Mouse (Mus musculus): ENCODE measurements around the gene Creb3l2. TPM values are rescaled to one million over a fixed set of nuclear protein-coding genes. Genes with fewer than 3 reads are reported as not detected.

The Creb3l2 gene
- polyA plus RNA-seq, 1 experiment from 2014 or later = 3.2 TPM

GRCm38 (mm10) chr6:37327519-37327918 lies 114.4 kb downstream of the Creb3l2 start:
- Histone ChIP-seq H3K36me3 (ENCODE audit: control insufficient read depth, insufficient read depth, low read length) (no peaks in the 10 kb centered on the region), H3K4me1 (ENCODE audit: control insufficient read depth, insufficient read depth, low read length) (peaks cover 23% of the 10 kb centered on the region), H3K4me3 (replicated peaks; ENCODE audit: low read depth, low read length) (no peak overlapping the region), H3K4me2 (ENCODE audit: low read length) (no peak overlapping the region), H3K9me3 (ENCODE audit: control insufficient read depth, low read length) (no peaks in the 10 kb centered on the region), H3K27me3 (ENCODE audit: control insufficient read depth, insufficient read depth, low read length) (no peaks in the 10 kb centered on the region), H3K27ac (replicated peaks; ENCODE audit: low read depth, low read length) (peak overlapping the region; percentile 54), H3K9ac (replicated peaks; ENCODE audit: low read length) (no peak overlapping the region)
- WGBS = 38% methylated on average over 6 of the region's 6 CpGs
- no peak for ATAC-seq (ENCODE audit: low FRiP score, low TSS enrichment)
- DNase-seq = peak; percentile 20

- Histone ChIP-seq H3K27me3 (ENCODE audit: control insufficient read depth, insufficient read depth, low read length) (no peaks in the 10 kb centered on the region), H3K4me3 (replicated peaks; ENCODE audit: low read depth, low read length) (no peak overlapping the region), H3K9ac (replicated peaks; ENCODE audit: low read length) (no peak overlapping the region), H3K36me3 (ENCODE audit: control insufficient read depth, insufficient read depth, low read length) (no peaks in the 10 kb centered on the region), H3K4me1 (ENCODE audit: control insufficient read depth, insufficient read depth, low read length) (peaks cover 23% of the 10 kb centered on the region), H3K27ac (replicated peaks; ENCODE audit: low read depth, low read length) (peak overlapping the region; percentile 45; the same call in 1 of the 2 replicates), H3K9me3 (ENCODE audit: control insufficient read depth, low read length) (no peaks in the 10 kb centered on the region), H3K4me2 (ENCODE audit: low read length) (no peak overlapping the region)
- ATAC-seq (ENCODE audit: low FRiP score, low TSS enrichment) = no peak
- peak; percentile 68 for DNase-seq
- 35% methylated on average over 8 of the region's 8 CpGs for WGBS
Observed at GRCm38 (mm10) chr6:37326603-37326955, 115.4 kb downstream of the Creb3l2 start.

GRCm38 (mm10) chr6:37325906-37326602 lies 115.9 kb downstream of the Creb3l2 start:
- 96% methylated on average over 9 of the region's 9 CpGs for WGBS
- ATAC-seq (ENCODE audit: low FRiP score, low TSS enrichment) = no peak

GRCm38 (mm10) chr6:37325076-37325475 lies 116.9 kb downstream of the Creb3l2 start:
- Histone ChIP-seq H3K4me2 (ENCODE audit: low read length) (no peak overlapping the region), H3K9ac (replicated peaks; ENCODE audit: low read length) (no peak overlapping the region), H3K27me3 (ENCODE audit: control insufficient read depth, insufficient read depth, low read length) (no peaks in the 10 kb centered on the region), H3K36me3 (ENCODE audit: control insufficient read depth, insufficient read depth, low read length) (no peaks in the 10 kb centered on the region), H3K4me1 (ENCODE audit: control insufficient read depth, insufficient read depth, low read length) (peaks cover 20% of the 10 kb centered on the region), H3K9me3 (ENCODE audit: control insufficient read depth, low read length) (no peaks in the 10 kb centered on the region), H3K27ac (replicated peaks; ENCODE audit: low read depth, low read length) (no peak overlapping the region), H3K4me3 (replicated peaks; ENCODE audit: low read depth, low read length) (no peak overlapping the region)
- ATAC-seq (ENCODE audit: low FRiP score, low TSS enrichment) (no peak), DNase-seq (no peak)
- 89% methylated on average over 3 of the region's 3 CpGs for WGBS

More at GRCm38 (mm10) chr6:37325906-37326602, 115.9 kb downstream of the Creb3l2 start:
- Histone ChIP-seq H3K27me3 (ENCODE audit: control insufficient read depth, insufficient read depth, low read length) (no peaks in the 10 kb centered on the region), H3K9ac (replicated peaks; ENCODE audit: low read length) (no peak overlapping the region), H3K27ac (replicated peaks; ENCODE audit: low read depth, low read length) (peak overlapping the region; percentile 45; the same call in 1 of the 2 replicates), H3K9me3 (ENCODE audit: control insufficient read depth, low read length) (no peaks in the 10 kb centered on the region), H3K36me3 (ENCODE audit: control insufficient read depth, insufficient read depth, low read length) (no peaks in the 10 kb centered on the region), H3K4me3 (replicated peaks; ENCODE audit: low read depth, low read length) (no peak overlapping the region), H3K4me2 (ENCODE audit: low read length) (no peak overlapping the region), H3K4me1 (ENCODE audit: control insufficient read depth, insufficient read depth, low read length) (peaks cover 23% of the 10 kb centered on the region)
- DNase-seq = no peak

GRCm38 (mm10) chr6:37322641-37323040 lies 119.3 kb downstream of the Creb3l2 start:
- Histone ChIP-seq H3K4me2 (ENCODE audit: low read length) (no peak overlapping the region), H3K9ac (replicated peaks; ENCODE audit: low read length) (no peak overlapping the region), H3K9me3 (ENCODE audit: control insufficient read depth, low read length) (no peaks in the 10 kb centered on the region), H3K27me3 (ENCODE audit: control insufficient read depth, insufficient read depth, low read length) (no peaks in the 10 kb centered on the region), H3K4me1 (ENCODE audit: control insufficient read depth, insufficient read depth, low read length) (peaks cover 11% of the 10 kb centered on the region), H3K36me3 (ENCODE audit: control insufficient read depth, insufficient read depth, low read length) (no peaks in the 10 kb centered on the region), H3K27ac (replicated peaks; ENCODE audit: low read depth, low read length) (no peak overlapping the region), H3K4me3 (replicated peaks; ENCODE audit: low read depth, low read length) (no peak overlapping the region)
- no peak for ATAC-seq (ENCODE audit: low FRiP score, low TSS enrichment)
- no peak for DNase-seq
- 92% methylated on average over 7 of the region's 7 CpGs for WGBS

- H3K4me2 ChIP-seq (ENCODE audit: low read length) = no peak overlapping the region
- DNase-seq (no peak), ATAC-seq (ENCODE audit: low FRiP score, low TSS enrichment) (no peak)
- peaks cover 8% of the 10 kb centered on the region for H3K4me1 ChIP-seq (ENCODE audit: control insufficient read depth, insufficient read depth, low read length)
- no peak overlapping the region for H3K27ac ChIP-seq (replicated peaks; ENCODE audit: low read depth, low read length)
- no peaks in the 10 kb centered on the region for H3K27me3 ChIP-seq (ENCODE audit: control insufficient read depth, insufficient read depth, low read length)
- 91% methylated on average over 9 of the region's 9 CpGs for WGBS
- no peaks in the 10 kb centered on the region for H3K9me3 ChIP-seq (ENCODE audit: control insufficient read depth, low read length)
- H3K4me3 ChIP-seq (replicated peaks; ENCODE audit: low read depth, low read length) = no peak overlapping the region
- no peak overlapping the region for H3K9ac ChIP-seq (replicated peaks; ENCODE audit: low read length)
- no peaks in the 10 kb centered on the region for H3K36me3 ChIP-seq (ENCODE audit: control insufficient read depth, insufficient read depth, low read length)
Observed at GRCm38 (mm10) chr6:37322088-37322487, 119.9 kb downstream of the Creb3l2 start.

- Histone ChIP-seq H3K9ac (replicated peaks; ENCODE audit: low read length) (no peak overlapping the region), H3K4me1 (ENCODE audit: control insufficient read depth, insufficient read depth, low read length) (no peaks in the 10 kb centered on the region), H3K36me3 (ENCODE audit: control insufficient read depth, insufficient read depth, low read length) (no peaks in the 10 kb centered on the region), H3K4me2 (ENCODE audit: low read length) (no peak overlapping the region), H3K27ac (replicated peaks; ENCODE audit: low read depth, low read length) (no peak overlapping the region), H3K27me3 (ENCODE audit: control insufficient read depth, insufficient read depth, low read length) (no peaks in the 10 kb centered on the region), H3K4me3 (replicated peaks; ENCODE audit: low read depth, low read length) (no peak overlapping the region), H3K9me3 (ENCODE audit: control insufficient read depth, low read length) (no peaks in the 10 kb centered on the region)
- DNase-seq = no peak
- 87% methylated on average over 5 of the region's 5 CpGs for WGBS
- no peak for ATAC-seq (ENCODE audit: low FRiP score, low TSS enrichment)
Observed at GRCm38 (mm10) chr6:37317904-37318303, 124.0 kb downstream of the Creb3l2 start.

- Histone ChIP-seq H3K4me1 (ENCODE audit: control insufficient read depth, insufficient read depth, low read length) (no peaks in the 10 kb centered on the region), H3K27me3 (ENCODE audit: control insufficient read depth, insufficient read depth, low read length) (no peaks in the 10 kb centered on the region), H3K4me2 (ENCODE audit: low read length) (no peak overlapping the region), H3K36me3 (ENCODE audit: control insufficient read depth, insufficient read depth, low read length) (no peaks in the 10 kb centered on the region), H3K27ac (replicated peaks; ENCODE audit: low read depth, low read length) (no peak overlapping the region), H3K9me3 (ENCODE audit: control insufficient read depth, low read length) (no peaks in the 10 kb centered on the region), H3K9ac (replicated peaks; ENCODE audit: low read length) (no peak overlapping the region), H3K4me3 (replicated peaks; ENCODE audit: low read depth, low read length) (no peak overlapping the region)
- no peak for ATAC-seq (ENCODE audit: low FRiP score, low TSS enrichment)
- no peak for DNase-seq
Observed at GRCm38 (mm10) chr6:37315440-37315839, 126.5 kb downstream of the Creb3l2 start.

GRCm38 (mm10) chr6:37310601-37311000 lies 131.3 kb downstream of the Creb3l2 start:
- Histone ChIP-seq H3K36me3 (ENCODE audit: control insufficient read depth, insufficient read depth, low read length) (no peaks in the 10 kb centered on the region), H3K4me2 (ENCODE audit: low read length) (no peak overlapping the region), H3K9me3 (ENCODE audit: control insufficient read depth, low read length) (no peaks in the 10 kb centered on the region), H3K27ac (replicated peaks; ENCODE audit: low read depth, low read length) (no peak overlapping the region), H3K4me1 (ENCODE audit: control insufficient read depth, insufficient read depth, low read length) (no peaks in the 10 kb centered on the region), H3K4me3 (replicated peaks; ENCODE audit: low read depth, low read length) (no peak overlapping the region), H3K27me3 (ENCODE audit: control insufficient read depth, insufficient read depth, low read length) (no peaks in the 10 kb centered on the region), H3K9ac (replicated peaks; ENCODE audit: low read length) (no peak overlapping the region)
- ATAC-seq (ENCODE audit: low FRiP score, low TSS enrichment) (no peak), DNase-seq (no peak)
- WGBS = 91% methylated on average over 4 of the region's 4 CpGs

Data from midbrain, embryonic 14.5 days (tissue).